Mouse (Mus musculus) heart, adult 2 months (tissue): ENCODE measurements around the gene Gm29797.

Experiments
- CTCF ChIP-seq: fragments of 200-600 bp; IDR thresholded peaks from 2 replicates; pipeline ENCODE4 v1.8.1; 2022; ENCODE audit warnings: antibody characterized with exemption, mild to moderate bottlenecking, moderate library complexity
- POLR2A ChIP-seq: fragments of 200-500 bp; IDR thresholded peaks from 2 replicates; pipeline ENCODE4 v1.6.1; 2011; ENCODE audit warnings: mild to moderate bottlenecking, low read depth, low read length, control low read depth; ENCODE audit not compliant: insufficient read depth

DNA sequence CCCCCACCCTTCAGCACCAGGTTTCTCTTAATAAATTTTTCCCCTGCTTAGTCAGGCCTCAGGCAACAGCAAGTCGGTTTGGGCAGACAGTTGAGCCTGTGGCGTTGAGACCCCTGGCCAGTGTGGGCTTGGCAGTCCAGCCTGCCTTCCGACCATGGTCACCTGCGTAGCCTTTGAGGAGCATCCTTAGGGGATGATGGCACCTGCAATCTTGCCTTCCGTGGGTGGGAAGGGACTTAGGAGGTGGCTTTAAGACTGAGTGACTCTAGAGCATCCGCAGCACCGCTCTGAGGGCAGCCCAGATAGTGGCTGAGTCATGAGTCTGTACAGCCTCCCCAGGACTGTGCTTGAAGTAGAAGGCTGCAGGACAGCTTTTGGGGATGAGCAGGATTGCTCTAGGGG, 23.9 kb downstream of the Gm29797 start:
- TF ChIP-seq POLR2A = no peak
- no peak for TF ChIP-seq CTCF
